Mouse (Mus musculus) right cerebral cortex, postnatal 36 days (tissue): ENCODE measurements around the gene Cacnb3.

Experiments
- DNase-seq, 2 experiments: peaks; one replicate each; pipeline ENCODE4 v3.0.0; 2022; ENCODE audit warnings: low spot score in 2 of 2, mixed read lengths in 1 of 2

Gene Cacnb3

DNA sequence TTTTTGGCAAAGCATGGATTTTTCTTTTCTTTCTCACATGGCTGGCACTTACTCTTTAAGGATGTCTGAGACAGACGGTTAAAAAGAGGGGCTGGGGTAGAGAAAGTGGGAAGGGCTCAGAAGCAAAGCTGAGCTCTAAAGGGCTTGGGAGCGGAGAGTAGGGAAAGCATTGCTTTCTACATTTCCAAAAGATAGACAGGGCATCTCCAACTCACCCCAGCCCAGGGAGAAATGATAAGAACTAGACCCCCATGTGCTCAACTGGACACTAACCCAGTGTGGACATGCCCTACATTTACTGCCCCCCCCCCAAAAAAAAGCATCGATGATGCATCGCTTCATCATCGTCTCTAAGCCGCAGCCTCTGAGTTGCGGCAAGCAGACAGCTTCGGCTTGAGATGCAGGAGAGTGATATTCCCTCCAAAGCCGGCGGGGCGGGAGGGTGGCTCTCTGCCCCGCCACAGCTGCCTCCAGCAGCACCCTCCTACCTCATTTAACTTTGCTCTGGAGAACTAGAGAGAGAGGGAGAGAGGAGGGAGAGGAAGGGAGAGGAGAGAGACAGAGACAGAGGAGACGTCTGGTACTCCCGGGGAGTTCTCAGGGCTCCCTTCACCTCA, 45.1 kb downstream of the Cacnb3 start:
- no peak for DNase-seq

- no peak for DNase-seq
Observed at GRCm38 (mm10) chr15:98676471-98676870, 45.8 kb downstream of the Cacnb3 start.

GRCm38 (mm10) chr15:98676940-98677728, 46.5 kb downstream of the Cacnb3 start, which contains the start of gene Rnd1:
TSS of gene Rnd1 (minus strand) at chr15:98677461.
- peak; percentile 85 to 90 for DNase-seq

- no peak for DNase-seq
Observed at GRCm38 (mm10) chr15:98677977-98678376, 47.3 kb downstream of the Cacnb3 start.

DNA sequence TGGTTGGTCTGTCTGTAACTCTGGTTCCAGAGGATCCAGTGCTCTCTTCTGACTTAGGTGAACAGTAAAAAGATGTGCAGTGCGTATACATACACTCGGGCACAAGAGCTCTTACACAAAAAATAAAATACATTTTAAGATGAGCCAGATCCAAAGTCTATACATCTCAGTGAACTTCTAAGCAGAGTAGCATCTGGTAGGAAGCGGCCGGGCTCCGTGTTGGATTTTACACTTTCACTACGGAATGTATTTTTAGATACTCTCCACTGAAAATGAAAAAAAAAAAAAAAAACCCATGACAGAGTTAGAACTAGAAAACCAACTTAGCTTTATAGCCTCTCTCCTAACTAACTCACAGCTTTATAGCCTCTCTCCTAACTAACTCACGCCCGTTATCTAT, 50.0 kb downstream of the Cacnb3 start:
- no peak for DNase-seq

GRCm38 (mm10) chr15:98681633-98682032, 51.0 kb downstream of the Cacnb3 start:
- no peak for DNase-seq

- no peak for DNase-seq
Observed at GRCm38 (mm10) chr15:98683177-98683576, 52.5 kb downstream of the Cacnb3 start.

- DNase-seq: no peak
Observed at GRCm38 (mm10) chr15:98683746-98684145, 53.1 kb downstream of the Cacnb3 start.

DNA sequence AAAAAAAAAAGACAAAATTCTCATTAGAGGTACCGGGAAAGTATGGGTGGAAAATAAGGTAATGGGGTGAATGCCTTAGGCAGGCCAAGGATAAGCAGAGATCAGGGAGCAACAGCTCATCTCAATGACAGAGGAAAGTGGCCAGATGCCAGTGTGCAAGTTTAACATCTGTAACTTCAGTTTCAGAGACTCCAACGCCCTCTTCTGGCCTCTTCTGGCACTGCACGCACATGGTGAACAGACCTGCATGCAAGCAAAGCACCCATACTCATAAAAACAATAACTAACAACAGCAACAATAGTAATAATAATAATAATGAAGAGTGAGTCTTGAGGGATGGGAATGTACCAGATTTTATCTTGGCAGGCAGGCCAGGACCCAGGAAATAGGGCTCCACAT, 55.3 kb downstream of the Cacnb3 start:
- DNase-seq: no peak

DNA sequence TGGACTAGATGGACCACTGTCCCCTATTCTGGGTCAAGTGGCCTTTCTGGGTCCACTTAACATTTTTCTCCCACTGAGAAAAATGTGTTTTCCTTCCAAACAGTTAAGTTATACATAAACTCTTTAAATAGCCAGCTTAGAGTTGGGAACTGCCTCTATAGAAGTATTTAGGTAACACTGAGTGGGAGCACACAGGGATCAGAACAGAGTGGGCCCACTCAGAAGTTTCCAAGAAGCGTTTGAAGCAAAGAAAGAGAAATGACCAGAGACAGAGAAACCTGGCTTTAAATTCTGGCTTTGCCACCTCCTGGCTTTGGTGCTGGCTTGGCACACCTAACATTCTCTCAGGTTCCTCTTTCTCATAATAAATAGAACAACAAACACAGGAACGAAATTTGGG, 59.0 kb downstream of the Cacnb3 start:
- DNase-seq: no peak

- DNase-seq: peak in 1 of 2 experiments; percentile 52
Observed at GRCm38 (mm10) chr15:98691486-98692147, 61.0 kb downstream of the Cacnb3 start.

GRCm38 (mm10) chr15:98692171-98692715, 61.6 kb downstream of the Cacnb3 start:
- DNase-seq: no peak
